13 mouse cellular contexts compared by ENCODE assay signal in the genomic region with DNA sequence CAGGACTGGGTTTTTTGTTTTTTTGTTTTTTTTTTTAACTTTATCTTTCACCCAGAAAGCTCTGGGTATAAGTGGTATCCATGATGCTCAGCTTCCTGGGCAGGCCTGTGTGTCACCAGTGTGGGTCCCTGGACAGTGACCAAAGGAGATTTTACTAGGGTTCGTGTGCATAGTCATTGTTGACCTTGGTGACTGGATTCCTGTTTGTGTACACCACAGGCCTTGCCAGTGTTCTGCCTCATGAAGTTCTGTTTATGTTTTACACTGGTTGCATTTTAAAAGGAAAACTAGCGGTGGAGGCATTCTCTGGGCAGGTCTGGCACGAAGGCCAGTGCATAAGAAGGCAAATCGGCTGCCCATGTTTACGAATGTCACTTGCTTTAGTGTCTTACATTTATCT.
A peak's percentile ranks its signal among the peaks of the same experiment; 100 is the strongest.
DNase-seq lines count a peak whose midpoint lies in the region; ATAC-seq and TF ChIP-seq lines count a peak whose summit lies in the region.
"Had no signal": no experiment of that assay in that cellular context is flagged by ENCODE, and none has a peak within 500 bp of the region (broad histone marks: within the 10 kb centered on the region; RNA-seq: fewer than 3 reads in every experiment).

No protein-coding gene starts in this region.

- 0 out of 2 replicates have a peak overlapping the region, but pooled peaks have one; percentile 0 for H3K4me2 ChIP-seq in lung, postnatal 0 days (replicated peaks; ENCODE audit: low read depth, low read length)
- H3K4me2 ChIP-seq in kidney, postnatal 0 days (ENCODE audit: low read length), result peak overlapping the region; percentile 44
- H3K4me2 ChIP-seq: limb, embryonic 15.5 days had no signal

- 0 out of 2 replicates have a peak, but pooled peaks cover 4% of the 10 kb centered on the region for H3K4me1 ChIP-seq in lung, postnatal 0 days (ENCODE audit: insufficient read depth, low read depth, low read length)
- H3K4me1 ChIP-seq in kidney, postnatal 0 days (replicated peaks; ENCODE audit: insufficient read depth, low read length), result peaks cover 20% of the 10 kb centered on the region

- H3K4me3 ChIP-seq in lung, postnatal 0 days (ENCODE audit: low read depth, low read length), result no peak overlapping the region
- H3K4me3 ChIP-seq in kidney, postnatal 0 days (replicated peaks; ENCODE audit: low read depth, low read length), result no peak overlapping the region; the same call in 1 of the 2 replicates
- H3K4me3 ChIP-seq: limb, embryonic 15.5 days had no signal

- H3K9ac ChIP-seq in lung, postnatal 0 days (replicated peaks; ENCODE audit: low read depth), result no peak overlapping the region
- no peak overlapping the region for H3K9ac ChIP-seq in kidney, postnatal 0 days (ENCODE audit: low read depth, low read length)
- H3K9ac ChIP-seq: limb, embryonic 15.5 days had no signal

- H3K9me3 ChIP-seq in lung, postnatal 0 days (ENCODE audit: low read length), result no peaks in the 10 kb centered on the region
- H3K9me3 ChIP-seq in kidney, postnatal 0 days (replicated peaks; ENCODE audit: low read length), result no peaks in the 10 kb centered on the region
- H3K9me3 ChIP-seq: G1E; limb, embryonic 15.5 days had no signal

- H3K27ac ChIP-seq in lung, postnatal 0 days (ENCODE audit: low read length), result no peak overlapping the region
- H3K27ac ChIP-seq in kidney, postnatal 0 days, result peak overlapping the region; percentile 76
- H3K27ac ChIP-seq: limb, embryonic 15.5 days had no signal

- TF ChIP-seq EP300 in lung, postnatal 0 days (IDR thresholded peaks at IDR 0.05), result no peak

- no peaks in the 10 kb centered on the region for H3K36me3 ChIP-seq in lung, postnatal 0 days (ENCODE audit: insufficient read depth, low read length)
- H3K36me3 ChIP-seq in kidney, postnatal 0 days (ENCODE audit: insufficient read depth, low read length), result no peaks in the 10 kb centered on the region
- H3K36me3 ChIP-seq: G1E; limb, embryonic 15.5 days had no signal

- DNase-seq in adrenal gland, adult (ENCODE audit: inconsistent age in 2 of 2, low spot score in 1 of 2), result peak; percentile 62 to 84
- DNase-seq in adrenal gland, adult 18-20 months (ENCODE audit: low spot score in 2 of 2), result no peak
- no peak for DNase-seq in lung, postnatal 0 days (ENCODE audit: low spot score)
- DNase-seq in lung, postnatal 14 days, result no peak
- peak; percentile 34 for DNase-seq in kidney, postnatal 0 days (ENCODE audit: low spot score)
- no peak for DNase-seq in layer of hippocampus, postnatal 25 days (ENCODE audit: extremely low spot score in 1 of 2, low spot score in 1 of 2)
- DNase-seq in thymus, postnatal 36 days, result no peak
- no peak for DNase-seq in urinary bladder, adult 2 months (ENCODE audit: low spot score)
- DNase-seq: spleen, adult 18-20 months; thymus, postnatal 4 days had no signal

- H3K27me3 ChIP-seq in lung, postnatal 0 days (replicated peaks; ENCODE audit: insufficient read depth, low read length), result no peaks in the 10 kb centered on the region
- no peaks in the 10 kb centered on the region for H3K27me3 ChIP-seq in kidney, postnatal 0 days (ENCODE audit: insufficient read depth, low read length)
- H3K27me3 ChIP-seq: limb, embryonic 15.5 days had no signal

- no peak for ATAC-seq in lung, postnatal 0 days
- 0 out of 2 replicates have a peak, but pooled peaks have one; percentile 35 for ATAC-seq in kidney, postnatal 0 days (replicated peaks; ENCODE audit: low FRiP score, low read depth)
- ATAC-seq: midbrain, embryonic 16.5 days had no signal

- TF ChIP-seq CTCF in lung, postnatal 0 days (IDR thresholded peaks at IDR 0.05), result no peak
- no peak for TF ChIP-seq CTCF in kidney, postnatal 0 days (IDR thresholded peaks at IDR 0.05; ENCODE audit: low read depth)

- 54% methylated on average over 5 of the region's 5 CpGs for WGBS in lung, postnatal 0 days
- WGBS in kidney, postnatal 0 days, result 46% methylated on average over 5 of the region's 5 CpGs

Comparison
In these comparisons a context has a peak if more than half of its experiments do, and no peak if none do; other contexts are left out.
1. DNase-seq: peak in adrenal gland, adult (2 of 2) and kidney, postnatal 0 days (single experiment); none in adrenal gland, adult 18-20 months (0 of 2), lung, postnatal 0 days (single experiment), lung, postnatal 14 days (single experiment), layer of hippocampus, postnatal 25 days (0 of 2), thymus, postnatal 36 days (0 of 2) and urinary bladder, adult 2 months (single experiment).